Mouse (Mus musculus) G1E-ER4 (cell line): ENCODE results near the gene Tubb3. TPM values are rescaled to one million over a fixed set of nuclear protein-coding genes. Genes with fewer than 3 reads are reported as not detected.

Source experiments
- GATA1 ChIP-seq: IDR thresholded peaks from one replicate; pipeline ENCODE4 v1.8.0; 2012; ENCODE audit warnings: low read length, inconsistent platforms
- polyA plus RNA-seq: library from polyadenylated mRNA; stranded (reverse); fragments of >175 nt; gene quantifications from 2 replicates; pipeline ENCODE4 v1.2.3, GENCODE M21; 2012

Gene Tubb3
- 0.59 and 0.68 TPM in 2 replicates for polyA plus RNA-seq

GRCm38 (mm10) chr8:123411246-123411645, at the start of gene Tubb3:
Gene Tubb3, plus strand, starts transcription at chr8:123411424.
- no peak for TF ChIP-seq GATA1

- no peak for TF ChIP-seq GATA1
Observed at GRCm38 (mm10) chr8:123373403-123374238, 37.6 kb upstream of the Tubb3 start, which contains the start of gene Tcf25. Gene Tcf25, plus strand, starts transcription at chr8:123373753.

GRCm38 (mm10) chr8:123374239-123374578, 37.0 kb upstream of the Tubb3 start:
- TF ChIP-seq GATA1: no peak

GRCm38 (mm10) chr8:123375701-123376100, 35.5 kb upstream of the Tubb3 start:
- TF ChIP-seq GATA1: no peak

GRCm38 (mm10) chr8:123376106-123376505, 35.1 kb upstream of the Tubb3 start:
- no peak for TF ChIP-seq GATA1

- no peak for TF ChIP-seq GATA1
Observed at GRCm38 (mm10) chr8:123381711-123382110, 29.5 kb upstream of the Tubb3 start.

GRCm38 (mm10) chr8:123382516-123382915, 28.7 kb upstream of the Tubb3 start:
- no peak for TF ChIP-seq GATA1

GRCm38 (mm10) chr8:123384883-123385540, 26.2 kb upstream of the Tubb3 start:
- TF ChIP-seq GATA1: no peak

- TF ChIP-seq GATA1: no peak
Observed at GRCm38 (mm10) chr8:123387041-123387440, 24.2 kb upstream of the Tubb3 start.

- TF ChIP-seq GATA1: no peak
Observed at GRCm38 (mm10) chr8:123387801-123388200, 23.4 kb upstream of the Tubb3 start.

GRCm38 (mm10) chr8:123389026-123389425, 22.2 kb upstream of the Tubb3 start:
- TF ChIP-seq GATA1: no peak

- TF ChIP-seq GATA1: no peak
Observed at GRCm38 (mm10) chr8:123398308-123398707, 12.9 kb upstream of the Tubb3 start.

GRCm38 (mm10) chr8:123401936-123402335, 9.3 kb upstream of the Tubb3 start:
- TF ChIP-seq GATA1: no peak

- TF ChIP-seq GATA1: no peak
Observed at GRCm38 (mm10) chr8:123402730-123403326, 8.4 kb upstream of the Tubb3 start.

- no peak for TF ChIP-seq GATA1
Observed at GRCm38 (mm10) chr8:123404521-123404920, 6.7 kb upstream of the Tubb3 start.

- no peak for TF ChIP-seq GATA1
Observed at GRCm38 (mm10) chr8:123406786-123407185, 4.4 kb upstream of the Tubb3 start, which contains the start of gene Mc1r. Gene Mc1r, plus strand, starts transcription at chr8:123407107.
